Mouse (Mus musculus): ENCODE measurements around the gene B430305J03Rik. TPM values are rescaled to one million over a fixed set of nuclear protein-coding genes. Genes with fewer than 3 reads are reported as not detected.

Gene B430305J03Rik
- 0.65 TPM for polyA plus RNA-seq (2017; shearing (Covaris generic))

GRCm38 (mm10) chr3:61365779-61366373 lies at the start of gene B430305J03Rik:
B430305J03Rik (minus strand) TSS chr3:61365951.

DNA sequence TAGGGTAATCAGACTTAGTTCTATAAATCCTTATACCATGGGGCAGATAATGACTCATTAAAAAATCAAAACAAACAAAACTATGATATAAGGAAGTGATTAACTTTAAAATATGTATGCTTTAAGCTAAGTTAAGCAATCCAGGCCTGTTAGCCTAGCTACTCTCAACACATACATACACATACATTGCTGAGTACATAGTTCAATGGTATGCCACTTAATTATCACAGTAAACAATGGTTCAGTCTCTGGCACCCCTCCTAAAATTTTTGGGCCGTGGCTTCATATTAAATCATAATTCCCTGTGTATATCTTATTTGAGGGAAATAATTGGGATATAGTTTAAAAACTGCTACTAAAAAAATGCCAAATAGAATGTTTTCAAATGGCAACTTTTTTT lies 4.4 kb downstream of the B430305J03Rik start, which contains the start of gene Rap2b:
Rap2b (plus strand) TSS at position 301 of the 400 bp plus-strand sequence.

Other genes starting within 250 kb of the B430305J03Rik start
- gene Rap2b, start 4.3 kb downstream of the B430305J03Rik start, polyA plus RNA-seq (2017; shearing (Covaris generic)): 2.4 TPM

All from effector memory CD4-positive, alpha-beta T cell, adult 5 months (primary cell).